Mouse (Mus musculus): ENCODE measurements around the gene Sgsm2.
"Not testable (repeated sequence)": the region's sequence is repeated elsewhere in the genome, so short reads cannot be mapped to it uniquely, and the experiment has no call there.

Sgsm2 gene

GRCm38 (mm10) chr11:74827791-74828403 is 69.0 kb downstream of the Sgsm2 start:
- DNase-seq, result peak; percentile 50

DNA sequence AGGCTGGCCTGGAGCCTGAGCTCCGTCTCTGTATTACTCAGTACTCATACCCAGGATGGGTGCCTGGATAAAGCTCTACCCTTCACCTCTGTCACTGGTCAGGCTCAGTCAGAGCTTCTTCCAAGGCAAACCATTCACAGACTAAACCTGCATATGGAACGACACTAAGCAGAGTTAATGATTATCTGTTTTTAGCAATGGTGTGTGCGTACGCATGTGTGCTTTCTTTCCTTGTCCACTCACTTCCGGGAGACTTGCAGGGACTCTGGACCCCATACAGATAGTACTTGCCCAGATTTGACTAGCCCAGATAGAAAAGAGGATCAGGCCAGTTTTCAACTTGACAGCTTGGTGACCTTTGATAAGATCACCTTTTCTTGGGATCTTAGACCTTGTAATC is 70.2 kb downstream of the Sgsm2 start:
- DNase-seq, result peak; percentile 18

- peak; percentile 26 for DNase-seq
Observed at GRCm38 (mm10) chr11:74826151-74826550, 70.7 kb downstream of the Sgsm2 start.

DNA sequence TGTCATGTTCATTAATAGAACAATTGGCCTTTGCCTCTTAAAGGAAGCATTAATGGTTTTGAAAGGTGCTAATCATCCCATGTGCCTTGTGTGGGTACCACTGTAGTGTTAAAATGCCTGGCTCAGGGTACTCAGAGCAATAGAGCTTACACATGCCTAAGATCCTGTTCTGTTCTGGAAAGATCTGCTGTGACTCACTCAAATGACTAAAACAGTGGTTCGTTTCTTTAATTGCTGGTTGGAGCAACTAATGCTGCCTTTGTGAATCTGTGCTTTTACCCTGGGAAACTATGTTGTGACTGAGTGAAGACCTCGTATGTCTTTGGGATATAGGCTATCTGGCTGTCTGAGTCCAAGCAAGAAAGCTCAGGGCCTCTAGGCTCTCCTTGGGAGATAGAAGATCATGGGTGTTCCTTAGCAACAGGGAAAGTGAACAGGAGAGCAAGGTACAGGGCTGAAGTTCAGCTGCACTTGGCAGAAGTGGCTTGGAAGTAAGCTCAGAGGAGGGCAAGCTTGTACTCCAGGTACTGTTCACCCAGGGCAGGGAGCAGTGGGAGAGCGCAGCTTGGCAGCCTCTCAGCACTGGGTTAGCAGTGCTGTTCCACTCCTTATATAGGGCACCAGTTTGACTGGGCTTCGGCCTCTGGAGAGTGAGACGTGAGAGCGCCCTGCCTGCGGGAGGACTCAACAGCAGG is 74.0 kb downstream of the Sgsm2 start:
- DNase-seq, result no peak

DNA sequence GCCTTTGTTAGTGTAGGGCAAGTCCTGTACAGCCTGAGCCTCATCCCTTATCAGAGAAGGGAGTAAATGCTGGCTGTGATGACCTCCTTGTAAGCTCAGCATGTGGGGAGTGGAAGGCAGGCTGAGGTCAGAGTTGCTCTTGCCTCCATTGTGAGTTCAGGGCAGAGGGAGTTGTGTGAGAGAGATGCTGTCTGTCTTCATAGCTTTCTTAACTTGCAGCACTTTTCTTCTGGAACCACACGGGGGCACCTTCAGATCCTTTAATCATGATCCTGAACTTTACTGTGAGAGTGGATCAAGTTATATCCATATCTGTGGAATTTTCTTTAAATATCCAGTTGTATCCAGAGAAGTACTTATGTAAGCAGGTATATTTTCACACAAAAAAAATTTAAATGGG is 75.4 kb downstream of the Sgsm2 start:
- peak; percentile 40 for DNase-seq

DNA sequence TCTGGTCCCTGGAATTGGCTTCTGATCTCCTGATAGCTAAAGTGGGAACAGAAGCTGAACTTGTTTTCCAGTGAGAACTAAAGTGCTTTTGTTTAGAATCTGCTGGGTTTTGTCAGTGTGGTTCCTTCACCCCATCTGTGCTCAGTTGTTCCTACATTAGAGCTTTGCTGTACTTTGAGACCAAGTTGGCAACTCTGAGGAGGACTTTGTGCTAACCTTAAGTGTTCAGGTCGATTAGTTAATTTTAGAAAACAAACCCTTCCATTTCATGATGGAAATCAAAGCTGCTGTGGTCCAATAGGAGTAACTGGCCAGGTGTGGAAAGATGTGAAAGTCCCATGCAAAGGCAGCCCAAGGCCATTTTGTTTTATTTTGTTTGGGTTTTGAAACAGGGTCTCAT is 75.9 kb downstream of the Sgsm2 start:
- DNase-seq, result no peak

- DNase-seq, result no peak
Observed at GRCm38 (mm10) chr11:74815795-74816194, 81.1 kb downstream of the Sgsm2 start.

GRCm38 (mm10) chr11:74811538-74811937 is 85.3 kb downstream of the Sgsm2 start:
- no peak for DNase-seq

GRCm38 (mm10) chr11:74811027-74811426 is 85.8 kb downstream of the Sgsm2 start:
- not testable (repeated sequence) for DNase-seq

- no peak for DNase-seq
Observed at GRCm38 (mm10) chr11:74810134-74810533, 86.7 kb downstream of the Sgsm2 start.

DNA sequence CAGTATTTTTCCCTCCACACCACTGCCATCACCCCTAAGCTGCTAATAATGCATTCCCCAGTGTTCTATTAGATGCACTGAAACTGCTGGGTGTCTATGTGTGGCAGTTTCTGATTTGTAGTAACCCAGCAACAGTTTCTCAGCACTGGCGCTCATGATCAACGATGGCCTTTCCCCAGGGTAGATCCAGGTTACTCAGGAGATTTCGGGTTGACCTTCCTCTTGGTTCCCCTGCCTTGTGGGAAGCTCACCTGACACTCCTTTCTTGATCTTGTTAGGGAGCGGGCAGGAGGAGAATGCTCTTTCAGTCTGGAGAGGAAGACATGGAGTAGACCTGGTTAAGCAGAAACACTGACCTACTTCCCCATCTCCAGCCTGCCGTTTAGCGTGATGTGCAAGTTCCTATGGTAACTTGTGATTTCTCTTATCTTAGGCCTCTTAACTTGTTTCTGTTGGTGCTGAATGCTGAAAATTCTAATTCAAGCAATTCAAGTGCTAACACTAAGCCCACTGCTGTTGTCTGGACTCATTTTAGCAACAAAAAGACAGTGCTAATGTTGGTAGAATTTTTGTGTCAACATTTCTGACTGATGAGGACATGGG is 88.5 kb downstream of the Sgsm2 start:
- no peak for DNase-seq

- DNase-seq, result no peak
Observed at GRCm38 (mm10) chr11:74807246-74807882, 89.5 kb downstream of the Sgsm2 start.

- DNase-seq, result no peak
Observed at GRCm38 (mm10) chr11:74804081-74804627, 92.7 kb downstream of the Sgsm2 start.

GRCm38 (mm10) chr11:74800658-74801057 is 96.2 kb downstream of the Sgsm2 start:
- no peak for DNase-seq

All from cerebellum, adult 9-10 months (tissue).